Mouse (Mus musculus) lung, postnatal 0 days (tissue): ENCODE results near the gene Sbno1. TPM values are rescaled to one million over a fixed set of nuclear protein-coding genes. Genes with fewer than 3 reads are reported as not detected.

Experiments
- ATAC-seq: fragments of 200-750 bp; cut with Nextera tagmentation; 2 replicates; pipeline ENCODE4 v1.8.0; 2017; ENCODE audit warnings: moderate library complexity
- DNase-seq: peaks from one replicate; pipeline ENCODE4 v3.0.0-alpha.2; 2016; ENCODE audit warnings: low spot score
- H3K27ac ChIP-seq: fragments of 300-500 bp; sonication (generic); 2 replicates; pipeline ENCODE4 v1.5.1; 2014; ENCODE audit warnings: antibody characterized with exemption, mild to moderate bottlenecking, low read length, mixed read lengths
- H3K27me3 ChIP-seq: fragments of 300-500 bp; sonication (generic); replicated peaks from 2 replicates; pipeline ENCODE4 v1.6.1; 2014; ENCODE audit warnings: low read length, mixed read lengths; ENCODE audit not compliant: insufficient read depth
- H3K36me3 ChIP-seq: fragments of 300-500 bp; sonication (generic); 2 replicates; pipeline ENCODE4 v1.6.1; 2014; ENCODE audit warnings: low read length, mixed read lengths; ENCODE audit not compliant: insufficient read depth
- H3K4me1 ChIP-seq: fragments of 300-500 bp; sonication (generic); 2 replicates; pipeline ENCODE4 v1.6.1; 2014; ENCODE audit warnings: antibody characterized with exemption, low read depth, low read length, mixed read lengths; ENCODE audit not compliant: insufficient read depth
- H3K4me2 ChIP-seq: fragments of 300-500 bp; sonication (generic); replicated peaks from 2 replicates; pipeline ENCODE4 v1.6.1; 2014; ENCODE audit warnings: low read depth, mild to moderate bottlenecking, low read length, moderate library complexity, mixed read lengths
- H3K4me3 ChIP-seq: fragments of 300-500 bp; sonication (generic); 2 replicates; pipeline ENCODE4 v1.5.1; 2014; ENCODE audit warnings: low read depth, low read length
- H3K9ac ChIP-seq: fragments of 300-500 bp; sonication (generic); replicated peaks from 2 replicates; pipeline ENCODE4 v1.6.1; 2014; ENCODE audit warnings: low read depth, mild to moderate bottlenecking
- H3K9me3 ChIP-seq: fragments of 300-500 bp; sonication (generic); 2 replicates; pipeline ENCODE4 v1.6.1; 2016; ENCODE audit warnings: low read length, mixed read lengths
- CTCF ChIP-seq: IDR thresholded peaks from 2 replicates; pipeline ENCODE4 v1.5.1; 2016; ENCODE audit warnings: antibody characterized with exemption, mild to moderate bottlenecking
- EP300 ChIP-seq: IDR thresholded peaks from 2 replicates; pipeline ENCODE4 v1.6.1; 2016; ENCODE audit warnings: antibody characterized with exemption, mild to moderate bottlenecking, control low read depth
- WGBS: fragments of 180-500 bp; shearing (Covaris S2); extraction: QIAGEN DNeasy Blood & Tissue Kit; methylation state at CpG from one replicate; pipeline ENCODE4 v1.1.7; 2014; 5-methylcytosine and 5-hydroxymethylcytosine counted together
- polyA plus RNA-seq: library from polyadenylated mRNA; unstranded; fragments of >200 nt; fragmentation: Nextera tagmentation; extraction: Ambion mirVana; gene quantifications from 2 replicates; pipeline ENCODE4 v1.2.1, GENCODE M21; 2015

Sbno1 gene
- polyA plus RNA-seq, 1 experiment from 2014 or later = 46.5 TPM

- no peak for ATAC-seq
- H3K27ac ChIP-seq = no peak overlapping the region
- no peak overlapping the region for H3K4me3 ChIP-seq
- H3K9me3 ChIP-seq = no peaks in the 10 kb centered on the region
- H3K9ac ChIP-seq = no peak overlapping the region
- H3K4me1 ChIP-seq = no peaks in the 10 kb centered on the region
- H3K27me3 ChIP-seq = no peaks in the 10 kb centered on the region
- WGBS = 76% methylated on average over 7 of the region's 7 CpGs
- H3K36me3 ChIP-seq = peaks cover 40% of the 10 kb centered on the region; the same call in 1 of the 2 replicates
- no peak for DNase-seq
- TF ChIP-seq EP300 (no peak), CTCF (no peak)
- no peak overlapping the region for H3K4me2 ChIP-seq
Measured at GRCm38 (mm10) chr5:124393726-124394125, 32.1 kb downstream of the Sbno1 start.

- no peaks in the 10 kb centered on the region for H3K4me1 ChIP-seq
- WGBS = 98% methylated on average over 4 of the region's 4 CpGs
- H3K4me3 ChIP-seq = no peak overlapping the region
- DNase-seq = no peak
- no peak for ATAC-seq
- no peak overlapping the region for H3K27ac ChIP-seq
- TF ChIP-seq CTCF (no peak), EP300 (no peak)
- no peak overlapping the region for H3K9ac ChIP-seq
- no peak overlapping the region for H3K4me2 ChIP-seq
- peaks cover 43% of the 10 kb centered on the region; the same call in 1 of the 2 replicates for H3K36me3 ChIP-seq
- H3K9me3 ChIP-seq = no peaks in the 10 kb centered on the region
- H3K27me3 ChIP-seq = no peaks in the 10 kb centered on the region
Measured at GRCm38 (mm10) chr5:124392412-124392811, 33.4 kb downstream of the Sbno1 start.

GRCm38 (mm10) chr5:124387932-124388331, 37.9 kb downstream of the Sbno1 start:
- Histone ChIP-seq H3K27me3 (no peaks in the 10 kb centered on the region), H3K9me3 (no peaks in the 10 kb centered on the region), H3K4me2 (no peak overlapping the region), H3K9ac (no peak overlapping the region), H3K4me3 (no peak overlapping the region), H3K27ac (no peak overlapping the region), H3K36me3 (peaks cover 50% of the 10 kb centered on the region; the same call in 1 of the 2 replicates), H3K4me1 (no peaks in the 10 kb centered on the region)
- ATAC-seq (no peak), DNase-seq (peak; percentile 45)
- WGBS = 69% methylated on average over 5 of the region's 5 CpGs
- TF ChIP-seq EP300 (no peak), CTCF (peak; percentile 74)

GRCm38 (mm10) chr5:124380121-124380520, 45.7 kb downstream of the Sbno1 start:
- Histone ChIP-seq H3K9ac (no peak overlapping the region), H3K9me3 (no peaks in the 10 kb centered on the region), H3K27ac (no peak overlapping the region), H3K36me3 (peaks cover 45% of the 10 kb centered on the region), H3K27me3 (no peaks in the 10 kb centered on the region), H3K4me3 (no peak overlapping the region), H3K4me1 (no peaks in the 10 kb centered on the region), H3K4me2 (no peak overlapping the region)
- WGBS = 91% methylated on average over 1 of the region's 1 CpGs
- TF ChIP-seq CTCF (no peak), EP300 (no peak)
- no peak for DNase-seq
- ATAC-seq = no peak

GRCm38 (mm10) chr5:124377149-124377548, 48.7 kb downstream of the Sbno1 start:
- no peaks in the 10 kb centered on the region for H3K4me1 ChIP-seq
- ATAC-seq = no peak
- H3K27me3 ChIP-seq = no peaks in the 10 kb centered on the region
- no peak overlapping the region for H3K27ac ChIP-seq
- H3K36me3 ChIP-seq = peaks cover 48% of the 10 kb centered on the region
- H3K9ac ChIP-seq = no peak overlapping the region
- DNase-seq = peak; percentile 14
- 80% methylated on average over 4 of the region's 4 CpGs for WGBS
- no peaks in the 10 kb centered on the region for H3K9me3 ChIP-seq
- H3K4me3 ChIP-seq = no peak overlapping the region
- TF ChIP-seq EP300 = no peak
- TF ChIP-seq CTCF = no peak
- H3K4me2 ChIP-seq = no peak overlapping the region

GRCm38 (mm10) chr5:124376401-124376800, 49.4 kb downstream of the Sbno1 start:
- H3K4me2 ChIP-seq = no peak overlapping the region

GRCm38 (mm10) chr5:124374298-124374697, 51.5 kb downstream of the Sbno1 start:
- Histone ChIP-seq H3K4me3 (no peak overlapping the region), H3K4me1 (no peaks in the 10 kb centered on the region), H3K36me3 (peaks cover 53% of the 10 kb centered on the region), H3K4me2 (no peak overlapping the region), H3K9me3 (no peaks in the 10 kb centered on the region), H3K27ac (no peak overlapping the region), H3K27me3 (no peaks in the 10 kb centered on the region), H3K9ac (no peak overlapping the region)
- TF ChIP-seq EP300 (no peak), CTCF (no peak)
- no peak for ATAC-seq
- DNase-seq = no peak
- 97% methylated on average over 7 of the region's 7 CpGs for WGBS

More at GRCm38 (mm10) chr5:124376401-124376800, 49.4 kb downstream of the Sbno1 start:
- Histone ChIP-seq H3K9me3 (no peaks in the 10 kb centered on the region), H3K4me1 (no peaks in the 10 kb centered on the region), H3K27ac (no peak overlapping the region), H3K36me3 (peaks cover 54% of the 10 kb centered on the region), H3K27me3 (no peaks in the 10 kb centered on the region), H3K4me3 (no peak overlapping the region), H3K9ac (no peak overlapping the region)
- WGBS = 97% methylated on average over 1 of the region's 1 CpGs
- no peak; the same call in 1 of the 2 replicates for ATAC-seq
- no peak for DNase-seq
- TF ChIP-seq CTCF = no peak
- no peak for TF ChIP-seq EP300
